In the genomic region with DNA sequence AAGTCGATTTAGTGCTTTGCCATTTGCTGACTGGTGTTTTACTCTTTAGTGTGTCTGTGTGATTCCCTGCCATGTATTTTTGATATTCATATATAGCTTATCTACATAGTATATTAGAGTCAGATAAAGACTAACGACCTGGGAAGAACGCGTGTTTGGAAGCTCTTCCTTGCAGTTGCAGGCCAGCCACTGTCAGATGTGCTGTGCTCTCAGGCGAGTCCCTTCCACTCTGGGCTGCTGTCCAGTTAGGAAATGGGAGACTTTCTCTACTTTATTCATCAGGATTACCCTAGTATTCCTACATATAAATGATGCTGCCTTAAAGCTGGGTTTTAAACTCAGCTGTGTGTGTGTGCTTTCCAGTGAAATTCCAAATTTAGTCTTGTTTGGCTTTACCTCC, we compare ENCODE assay signal across 24 mouse cellular contexts. TPM values are rescaled to one million over a fixed set of nuclear protein-coding genes. Genes with fewer than 3 reads are reported as not detected.
DNase-seq lines count a peak whose midpoint lies in the region; ATAC-seq and TF ChIP-seq lines count a peak whose summit lies in the region.
"Had no signal": no experiment of that assay in that cellular context is flagged by ENCODE, and none has a peak within 500 bp of the region (broad histone marks: within the 10 kb centered on the region; RNA-seq: fewer than 3 reads in every experiment).

No protein-coding gene starts in this region.

- H3K27me3 ChIP-seq in embryonic facial prominence, embryonic 14.5 days (replicated peaks; ENCODE audit: control insufficient read depth, insufficient read depth, low read length): no peaks in the 10 kb centered on the region
- H3K27me3 ChIP-seq in embryonic facial prominence, embryonic 10.5 days (replicated peaks; ENCODE audit: low read depth, poor library complexity, severe bottlenecking): no peaks in the 10 kb centered on the region
- no peaks in the 10 kb centered on the region for H3K27me3 ChIP-seq in lung, embryonic 15.5 days
- H3K27me3 ChIP-seq in lung, postnatal 0 days (replicated peaks; ENCODE audit: insufficient read depth, low read length): no peaks in the 10 kb centered on the region
- H3K27me3 ChIP-seq: embryonic facial prominence, embryonic 15.5 days; heart, embryonic 12.5 days; heart, embryonic 15.5 days; hindbrain, embryonic 13.5 days; Patski had no signal

- H3K27ac ChIP-seq in embryonic facial prominence, embryonic 14.5 days (replicated peaks; ENCODE audit: low read depth, low read length): no peak overlapping the region
- H3K27ac ChIP-seq in embryonic facial prominence, embryonic 10.5 days (replicated peaks): no peak overlapping the region
- H3K27ac ChIP-seq in lung, embryonic 15.5 days: 0 out of 2 replicates have a peak overlapping the region, but pooled peaks have one; percentile 29
- no peak overlapping the region for H3K27ac ChIP-seq in lung, postnatal 0 days (ENCODE audit: low read length)
- H3K27ac ChIP-seq: embryonic facial prominence, embryonic 15.5 days; heart, embryonic 15.5 days; hindbrain, embryonic 10.5 days; hindbrain, embryonic 13.5 days had no signal

- ATAC-seq in embryonic facial prominence, embryonic 14.5 days (ENCODE audit: low read depth): no peak
- peak; percentile 69; the same call in 1 of the 2 replicates for ATAC-seq in lung, embryonic 15.5 days (ENCODE audit: borderline replicate concordance, extremely low read depth, low FRiP score, low TSS enrichment)
- ATAC-seq in lung, postnatal 0 days: no peak
- ATAC-seq: forebrain, embryonic 14.5 days; forebrain, postnatal 0 days; Patski had no signal

- no peaks in the 10 kb centered on the region for H3K4me1 ChIP-seq in embryonic facial prominence, embryonic 14.5 days (ENCODE audit: control insufficient read depth, insufficient read depth, low read length)
- H3K4me1 ChIP-seq in embryonic facial prominence, embryonic 10.5 days: peaks cover 7% of the 10 kb centered on the region; the same call in 1 of the 2 replicates
- H3K4me1 ChIP-seq in lung, embryonic 15.5 days: peaks cover 8% of the 10 kb centered on the region; the same call in 1 of the 2 replicates
- no peaks in the 10 kb centered on the region for H3K4me1 ChIP-seq in lung, postnatal 0 days (ENCODE audit: insufficient read depth, low read depth, low read length)
- H3K4me1 ChIP-seq: embryonic facial prominence, embryonic 15.5 days; hindbrain, embryonic 13.5 days had no signal

- H3K36me3 ChIP-seq in embryonic facial prominence, embryonic 14.5 days (ENCODE audit: control insufficient read depth, insufficient read depth, low read length): peaks cover 9% of the 10 kb centered on the region
- peaks cover 14% of the 10 kb centered on the region for H3K36me3 ChIP-seq in embryonic facial prominence, embryonic 10.5 days (replicated peaks)
- H3K36me3 ChIP-seq in lung, embryonic 15.5 days: 0 out of 2 replicates have a peak, but pooled peaks cover 4% of the 10 kb centered on the region
- no peaks in the 10 kb centered on the region for H3K36me3 ChIP-seq in lung, postnatal 0 days (ENCODE audit: insufficient read depth, low read length)
- H3K36me3 ChIP-seq: embryonic facial prominence, embryonic 15.5 days had no signal

- 0 out of 2 replicates have a peak, but pooled peaks cover 5% of the 10 kb centered on the region for H3K9me3 ChIP-seq in embryonic facial prominence, embryonic 14.5 days (ENCODE audit: control insufficient read depth, low read length)
- no peaks in the 10 kb centered on the region for H3K9me3 ChIP-seq in embryonic facial prominence, embryonic 10.5 days
- no peaks in the 10 kb centered on the region; the same call in 1 of the 2 replicates for H3K9me3 ChIP-seq in lung, embryonic 15.5 days
- H3K9me3 ChIP-seq in lung, postnatal 0 days (ENCODE audit: low read length): no peaks in the 10 kb centered on the region
- H3K9me3 ChIP-seq: embryonic facial prominence, embryonic 15.5 days; heart, embryonic 15.5 days had no signal

- 81% methylated on average over 5 of the region's 5 CpGs for WGBS in embryonic facial prominence, embryonic 14.5 days
- WGBS in embryonic facial prominence, embryonic 10.5 days: 92% methylated on average over 5 of the region's 5 CpGs
- WGBS in lung, embryonic 15.5 days: 33% methylated on average over 5 of the region's 5 CpGs
- WGBS in lung, postnatal 0 days: 53% methylated on average over 5 of the region's 5 CpGs

- DNase-seq in embryonic facial prominence, embryonic 14.5 days (ENCODE audit: low spot score): peak; percentile 35
- no peak for DNase-seq in embryonic facial prominence, embryonic 10.5 days (ENCODE audit: low spot score)
- DNase-seq in kidney, postnatal 10 days: peak; percentile 37
- DNase-seq in kidney, postnatal 14 days: no peak
- no peak for DNase-seq in lung, postnatal 0 days (ENCODE audit: low spot score)
- no peak for DNase-seq in embryo, embryonic 10 days (ENCODE audit: low spot score)
- DNase-seq: adrenal gland, adult 2 months; adrenal gland, postnatal 14 days; cerebellum, adult 11 months; cerebellum, adult 2 months; cerebellum, adult 9-11 months; cerebellum, postnatal 25 days; embryo, embryonic 11 days; forebrain, postnatal 0 days; gastrocnemius, postnatal 36 days; heart, postnatal 36 days had no signal

- no peak overlapping the region for H3K4me3 ChIP-seq in embryonic facial prominence, embryonic 14.5 days (ENCODE audit: low read depth, low read length)
- no peak overlapping the region for H3K4me3 ChIP-seq in embryonic facial prominence, embryonic 10.5 days
- no peak overlapping the region for H3K4me3 ChIP-seq in lung, embryonic 15.5 days
- H3K4me3 ChIP-seq in lung, postnatal 0 days (ENCODE audit: low read depth, low read length): no peak overlapping the region
- H3K4me3 ChIP-seq: embryonic facial prominence, embryonic 15.5 days; heart, embryonic 12.5 days; heart, embryonic 15.5 days; hindbrain, embryonic 10.5 days; hindbrain, embryonic 13.5 days had no signal

- no peak overlapping the region for H3K4me2 ChIP-seq in embryonic facial prominence, embryonic 14.5 days (ENCODE audit: low read depth, low read length)
- no peak overlapping the region for H3K4me2 ChIP-seq in lung, embryonic 15.5 days
- H3K4me2 ChIP-seq in lung, postnatal 0 days (replicated peaks; ENCODE audit: low read depth, low read length): no peak overlapping the region
- H3K4me2 ChIP-seq: embryonic facial prominence, embryonic 15.5 days; heart, embryonic 12.5 days; heart, embryonic 15.5 days; hindbrain, embryonic 13.5 days had no signal

- no peak for TF ChIP-seq EP300 in lung, postnatal 0 days (IDR thresholded peaks at IDR 0.05)

- no peak for TF ChIP-seq CTCF in lung, postnatal 0 days (IDR thresholded peaks at IDR 0.05)

- H3K9ac ChIP-seq in embryonic facial prominence, embryonic 14.5 days (ENCODE audit: low read depth, low read length): no peak overlapping the region
- H3K9ac ChIP-seq in lung, embryonic 15.5 days: no peak overlapping the region
- no peak overlapping the region for H3K9ac ChIP-seq in lung, postnatal 0 days (replicated peaks; ENCODE audit: low read depth)
- H3K9ac ChIP-seq: embryonic facial prominence, embryonic 15.5 days; forebrain, postnatal 0 days; heart, embryonic 12.5 days; heart, embryonic 15.5 days; hindbrain, embryonic 13.5 days had no signal

RNA-seq across cellular contexts. Expression of a gene that starts 55.1 kb away (rescaled TPM):
- 13.6 and 14.4 TPM in 2 replicates for polyA plus RNA-seq in embryonic facial prominence, embryonic 14.5 days (2014; fragmentation: Nextera tagmentation; extraction: Ambion mirVana)
- 10.1 and 10.9 TPM in 2 replicates for polyA plus RNA-seq in embryonic facial prominence, embryonic 10.5 days (2016; fragmentation: Nextera tagmentation; extraction: Ambion mirVana)
- 16.2 and 19.9 TPM in 2 replicates for polyA plus RNA-seq in lung, embryonic 15.5 days (2015; fragmentation: Nextera tagmentation; extraction: Ambion mirVana)
- polyA plus RNA-seq in lung, postnatal 0 days (2015; fragmentation: Nextera tagmentation; extraction: Ambion mirVana): 10.9 and 13.8 TPM in 2 replicates

RNA-seq across cellular contexts. Expression of a gene that starts 55.5 kb away (rescaled TPM):
- 177 and 210 TPM in 2 replicates for polyA plus RNA-seq in embryonic facial prominence, embryonic 14.5 days (2014; fragmentation: Nextera tagmentation; extraction: Ambion mirVana)
- polyA plus RNA-seq in embryonic facial prominence, embryonic 10.5 days (2016; fragmentation: Nextera tagmentation; extraction: Ambion mirVana): 398 and 401 TPM in 2 replicates
- polyA plus RNA-seq in lung, embryonic 15.5 days (2015; fragmentation: Nextera tagmentation; extraction: Ambion mirVana): 254 and 256 TPM in 2 replicates
- 67.9 and 72.2 TPM in 2 replicates for polyA plus RNA-seq in lung, postnatal 0 days (2015; fragmentation: Nextera tagmentation; extraction: Ambion mirVana)

Comparison
In these comparisons a context has a peak if more than half of its experiments do, and no peak if none do; other contexts are left out.
1. DNase-seq: peak in embryonic facial prominence, embryonic 14.5 days (single experiment) and kidney, postnatal 10 days (single experiment); none in embryonic facial prominence, embryonic 10.5 days (single experiment), kidney, postnatal 14 days (single experiment), lung, postnatal 0 days (single experiment) and embryo, embryonic 10 days (single experiment).